Mouse (Mus musculus) heart, embryonic 11.5 days (tissue): ENCODE data around the gene Ostf1. TPM values are rescaled to one million over a fixed set of nuclear protein-coding genes. Genes with fewer than 3 reads are reported as not detected.

ENCODE experiments used
- ATAC-seq: fragments of 200-750 bp; cut with Nextera tagmentation; replicated peaks from 2 replicates; pipeline ENCODE4 v1.8.0; 2017; ENCODE audit warnings: moderate library complexity; ENCODE audit not compliant: insufficient number of reproducible peaks, low FRiP score, low TSS enrichment
- H3K27ac ChIP-seq: fragments of 300-500 bp; sonication (generic); 2 replicates; pipeline ENCODE4 v1.5.1; 2014; ENCODE audit warnings: mild to moderate bottlenecking, low read depth, low read length
- H3K27me3 ChIP-seq: fragments of 300-500 bp; sonication (generic); 2 replicates; pipeline ENCODE4 v1.6.1; 2014; ENCODE audit warnings: mild to moderate bottlenecking, low read length, mixed read lengths; ENCODE audit not compliant: control insufficient read depth, insufficient read depth
- H3K36me3 ChIP-seq: fragments of 300-500 bp; sonication (generic); 2 replicates; pipeline ENCODE4 v1.6.1; 2014; ENCODE audit warnings: mild to moderate bottlenecking, low read length, moderate library complexity, mixed read lengths; ENCODE audit not compliant: control insufficient read depth, insufficient read depth
- H3K4me1 ChIP-seq: fragments of 300-500 bp; sonication (generic); 2 replicates; pipeline ENCODE4 v1.6.1; 2014; ENCODE audit warnings: low read length; ENCODE audit not compliant: control insufficient read depth, insufficient read depth
- H3K4me2 ChIP-seq: fragments of 300-500 bp; sonication (generic); 2 replicates; pipeline ENCODE4 v1.6.1; 2014; ENCODE audit warnings: mild to moderate bottlenecking, moderate library complexity
- H3K4me3 ChIP-seq: fragments of 300-500 bp; sonication (generic); 2 replicates; pipeline ENCODE4 v1.5.1; 2014; ENCODE audit warnings: low read depth, low read length
- H3K9ac ChIP-seq: fragments of 300-500 bp; sonication (generic); 2 replicates; pipeline ENCODE4 v1.6.1; 2014; ENCODE audit warnings: mild to moderate bottlenecking, low read depth, low read length, moderate library complexity
- H3K9me3 ChIP-seq: fragments of 300-500 bp; sonication (generic); replicated peaks from 2 replicates; pipeline ENCODE4 v1.6.1; 2016; ENCODE audit warnings: low read length; ENCODE audit not compliant: control insufficient read depth
- WGBS: fragments of 180-500 bp; shearing (Covaris S2); extraction: QIAGEN DNeasy Blood & Tissue Kit; methylation state at CpG from one replicate; pipeline ENCODE4 v1.1.7; 2014; ENCODE audit not compliant: insufficient replicate concordance; 5-methylcytosine and 5-hydroxymethylcytosine counted together
- polyA plus RNA-seq: library from polyadenylated mRNA; unstranded; fragments of >200 nt; fragmentation: Nextera tagmentation; extraction: Ambion mirVana; gene quantifications from 2 replicates; pipeline ENCODE4 v1.2.1, GENCODE M21; 2014

The Ostf1 gene
- polyA plus RNA-seq, 1 experiment from 2014 or later = 60.2 TPM

GRCm38 (mm10) chr19:18600611-18601010 lies 31.0 kb downstream of the Ostf1 start:
- H3K4me1 ChIP-seq = peaks cover 4% of the 10 kb centered on the region; the same call in 1 of the 2 replicates
- H3K4me2 ChIP-seq = no peak overlapping the region
- no peak overlapping the region for H3K4me3 ChIP-seq
- H3K9me3 ChIP-seq = no peaks in the 10 kb centered on the region
- H3K36me3 ChIP-seq = no peaks in the 10 kb centered on the region
- no peaks in the 10 kb centered on the region for H3K27me3 ChIP-seq
- 94% methylated on average over 9 of the region's 9 CpGs for WGBS
- no peak overlapping the region for H3K27ac ChIP-seq
- ATAC-seq = no peak
- no peak overlapping the region for H3K9ac ChIP-seq

DNA sequence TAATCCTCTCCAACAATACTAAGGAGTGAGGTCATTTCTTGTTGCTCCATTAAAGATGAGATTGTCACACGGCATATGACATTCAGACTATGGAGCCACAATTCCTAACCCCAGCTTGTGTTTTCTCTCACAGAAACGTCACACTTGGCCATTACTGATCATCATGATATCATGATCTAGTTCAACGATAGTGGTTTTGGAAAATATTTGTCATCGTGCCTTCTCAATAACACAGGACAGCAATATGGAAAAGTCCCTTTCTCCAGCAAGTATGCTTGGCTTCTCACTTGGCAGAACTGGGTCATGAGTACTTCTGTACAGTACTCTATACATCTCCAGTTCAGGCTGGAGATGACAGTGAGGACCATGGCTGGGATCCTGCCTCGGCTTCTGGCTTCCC lies 32.0 kb downstream of the Ostf1 start:
- 85% methylated on average over 5 of the region's 5 CpGs for WGBS
- Histone ChIP-seq H3K27me3 (no peaks in the 10 kb centered on the region), H3K27ac (no peak overlapping the region), H3K9me3 (no peaks in the 10 kb centered on the region), H3K4me1 (peaks cover 4% of the 10 kb centered on the region; the same call in 1 of the 2 replicates), H3K4me2 (no peak overlapping the region), H3K4me3 (no peak overlapping the region), H3K9ac (no peak overlapping the region), H3K36me3 (no peaks in the 10 kb centered on the region)
- ATAC-seq = no peak

- H3K9ac ChIP-seq = no peak overlapping the region
- no peaks in the 10 kb centered on the region for H3K27me3 ChIP-seq
- no peaks in the 10 kb centered on the region for H3K9me3 ChIP-seq
- no peak overlapping the region for H3K4me3 ChIP-seq
- no peak overlapping the region for H3K4me2 ChIP-seq
- WGBS = 52% methylated on average over 8 of the region's 8 CpGs
- H3K4me1 ChIP-seq = peaks cover 4% of the 10 kb centered on the region; the same call in 1 of the 2 replicates
- no peak for ATAC-seq
- H3K36me3 ChIP-seq = no peaks in the 10 kb centered on the region
- no peak overlapping the region for H3K27ac ChIP-seq
These were observed 32.6 kb downstream of the Ostf1 start for GRCm38 (mm10) chr19:18599051-18599450.

DNA sequence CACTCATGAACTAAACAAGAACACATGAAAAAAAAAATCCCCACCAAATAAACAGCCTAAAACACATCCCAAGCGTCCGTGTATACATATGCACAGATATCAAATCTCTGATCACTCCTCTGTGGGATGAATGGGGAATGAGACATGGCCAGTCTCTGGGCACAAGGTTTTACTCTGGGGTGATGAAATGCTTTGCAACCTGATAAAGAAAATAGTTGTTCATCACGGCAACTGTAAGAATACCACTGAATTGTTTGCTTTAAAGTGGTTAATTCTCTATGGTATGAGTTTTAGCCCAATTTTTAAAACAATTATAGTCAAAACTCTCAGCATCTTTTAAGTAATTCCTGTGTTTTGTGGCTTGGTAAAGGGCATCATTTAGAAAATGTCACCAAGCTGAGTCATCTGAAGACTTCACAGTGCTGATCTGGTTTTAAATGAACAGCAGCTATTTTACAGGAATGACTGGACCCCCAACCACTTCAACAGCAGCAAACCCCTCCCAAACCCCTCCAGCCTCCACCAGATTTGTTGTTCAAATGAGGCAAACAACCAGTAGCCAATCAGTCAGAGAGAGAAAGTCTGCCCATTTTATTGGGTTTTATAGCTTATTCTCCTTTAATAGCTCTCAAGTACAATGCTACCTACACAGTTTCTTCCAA lies 33.2 kb downstream of the Ostf1 start:
- Histone ChIP-seq H3K27me3 (no peaks in the 10 kb centered on the region), H3K9me3 (no peaks in the 10 kb centered on the region), H3K36me3 (no peaks in the 10 kb centered on the region), H3K27ac (no peak overlapping the region), H3K4me1 (peaks cover 4% of the 10 kb centered on the region; the same call in 1 of the 2 replicates), H3K9ac (no peak overlapping the region), H3K4me3 (no peak overlapping the region), H3K4me2 (no peak overlapping the region)
- 68% methylated on average over 3 of the region's 3 CpGs for WGBS
- ATAC-seq = no peak

DNA sequence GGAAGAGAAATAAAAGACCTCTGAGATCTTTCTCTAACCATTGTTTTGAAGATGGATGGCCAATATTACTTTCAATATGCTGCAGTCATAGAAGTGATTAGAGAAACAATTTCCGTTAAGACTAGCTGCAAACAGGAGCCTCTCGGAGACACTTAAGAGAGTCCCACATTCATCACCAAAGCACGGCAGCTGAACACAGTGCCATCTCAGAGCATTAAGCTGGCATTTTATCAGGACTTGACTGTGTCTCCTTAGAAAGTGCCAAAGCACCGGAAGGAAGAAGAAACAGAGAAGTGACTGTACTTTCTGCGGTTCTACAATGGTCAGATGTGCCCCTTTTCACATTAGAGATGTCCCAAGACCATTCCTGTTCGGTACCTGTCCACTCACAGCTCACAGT lies 33.9 kb downstream of the Ostf1 start:
- Histone ChIP-seq H3K4me1 (peaks cover 3% of the 10 kb centered on the region; the same call in 1 of the 2 replicates), H3K9ac (no peak overlapping the region), H3K36me3 (no peaks in the 10 kb centered on the region), H3K9me3 (no peaks in the 10 kb centered on the region), H3K4me2 (no peak overlapping the region), H3K27me3 (no peaks in the 10 kb centered on the region), H3K27ac (no peak overlapping the region), H3K4me3 (no peak overlapping the region)
- no peak for ATAC-seq
- 81% methylated on average over 6 of the region's 6 CpGs for WGBS

- no peak for ATAC-seq
- Histone ChIP-seq H3K4me1 (peaks cover 3% of the 10 kb centered on the region; the same call in 1 of the 2 replicates), H3K27me3 (no peaks in the 10 kb centered on the region), H3K9ac (no peak overlapping the region), H3K27ac (no peak overlapping the region), H3K9me3 (no peaks in the 10 kb centered on the region), H3K4me3 (no peak overlapping the region), H3K36me3 (no peaks in the 10 kb centered on the region), H3K4me2 (no peak overlapping the region)
- 85% methylated on average over 5 of the region's 5 CpGs for WGBS
These were observed 34.7 kb downstream of the Ostf1 start for GRCm38 (mm10) chr19:18596876-18597275.

GRCm38 (mm10) chr19:18593722-18594121 lies 37.9 kb downstream of the Ostf1 start:
- no peak overlapping the region for H3K4me2 ChIP-seq
- no peaks in the 10 kb centered on the region for H3K36me3 ChIP-seq
- H3K27me3 ChIP-seq = no peaks in the 10 kb centered on the region
- 80% methylated on average over 10 of the region's 10 CpGs for WGBS
- H3K9ac ChIP-seq = no peak overlapping the region
- H3K27ac ChIP-seq = no peak overlapping the region
- ATAC-seq = no peak
- H3K4me1 ChIP-seq = peaks cover 3% of the 10 kb centered on the region; the same call in 1 of the 2 replicates
- no peak overlapping the region for H3K4me3 ChIP-seq
- H3K9me3 ChIP-seq = no peaks in the 10 kb centered on the region

DNA sequence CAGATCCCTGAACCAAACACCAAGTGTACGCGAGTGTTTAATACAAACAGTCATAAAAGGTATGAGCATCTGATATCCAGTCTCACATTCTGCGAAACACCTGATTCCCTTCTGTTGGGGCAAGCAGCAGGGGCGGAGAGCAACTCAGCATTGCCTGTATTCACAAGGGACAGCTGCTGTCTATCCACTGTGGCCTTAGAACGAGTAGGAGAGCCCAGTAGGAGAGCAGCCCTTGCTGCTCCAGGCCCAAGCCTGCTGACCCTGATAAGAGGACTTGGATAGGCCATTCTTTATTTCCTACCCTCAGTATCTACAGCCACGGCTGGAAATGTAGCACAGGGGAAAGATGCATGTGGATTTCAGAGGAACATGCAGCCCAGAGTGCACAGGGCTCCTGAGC lies 38.7 kb downstream of the Ostf1 start:
- no peak overlapping the region for H3K27ac ChIP-seq
- no peak overlapping the region for H3K4me2 ChIP-seq
- no peaks in the 10 kb centered on the region for H3K9me3 ChIP-seq
- ATAC-seq = no peak
- H3K27me3 ChIP-seq = no peaks in the 10 kb centered on the region
- no peak overlapping the region for H3K9ac ChIP-seq
- H3K36me3 ChIP-seq = no peaks in the 10 kb centered on the region
- peaks cover 3% of the 10 kb centered on the region; the same call in 1 of the 2 replicates for H3K4me1 ChIP-seq
- WGBS = 65% methylated on average over 6 of the region's 6 CpGs
- no peak overlapping the region for H3K4me3 ChIP-seq

GRCm38 (mm10) chr19:18590942-18591354 lies 40.7 kb downstream of the Ostf1 start:
- H3K36me3 ChIP-seq = no peaks in the 10 kb centered on the region
- H3K4me2 ChIP-seq = no peak overlapping the region
- WGBS = 59% methylated on average over 5 of the region's 5 CpGs
- ATAC-seq = no peak
- no peak overlapping the region for H3K4me3 ChIP-seq
- no peak overlapping the region for H3K27ac ChIP-seq
- no peak overlapping the region for H3K9ac ChIP-seq
- H3K27me3 ChIP-seq = no peaks in the 10 kb centered on the region
- H3K9me3 ChIP-seq = no peaks in the 10 kb centered on the region
- peaks cover 5% of the 10 kb centered on the region; the same call in 1 of the 2 replicates for H3K4me1 ChIP-seq
